Mouse (Mus musculus): ENCODE measurements around the gene Kank4. TPM values are rescaled to one million over a fixed set of nuclear protein-coding genes. Genes with fewer than 3 reads are reported as not detected.
"Not testable (repeated sequence)": the region's sequence is repeated elsewhere in the genome, so short reads cannot be mapped to it uniquely, and the experiment has no call there.

Kank4 gene
- polyA plus RNA-seq, 1 experiment from 2014 or later: 0.52 TPM

- WGBS: 78% methylated on average over 8 of the region's 8 CpGs
- Histone ChIP-seq H3K4me1 (replicated peaks) (peaks cover 1% of the 10 kb centered on the region), H3K36me3 (no peaks in the 10 kb centered on the region), H3K4me2 (no peak overlapping the region), H3K9ac (no peak overlapping the region), H3K27me3 (no peaks in the 10 kb centered on the region), H3K27ac (no peak overlapping the region), H3K4me3 (no peak overlapping the region), H3K9me3 (no peaks in the 10 kb centered on the region)
- no peak for ATAC-seq (ENCODE audit: low FRiP score)
Measured at GRCm38 (mm10) chr4:98845687-98846125, 28.4 kb upstream of the Kank4 start.

GRCm38 (mm10) chr4:98845201-98845600, 27.9 kb upstream of the Kank4 start:
- no peak overlapping the region for H3K27ac ChIP-seq
- 0 out of 2 replicates have a peak, but pooled peaks cover 2% of the 10 kb centered on the region for H3K27me3 ChIP-seq
- H3K4me2 ChIP-seq: no peak overlapping the region
- no peaks in the 10 kb centered on the region for H3K36me3 ChIP-seq
- 84% methylated on average over 4 of the region's 4 CpGs for WGBS
- no peak for ATAC-seq (ENCODE audit: low FRiP score)
- peaks cover 5% of the 10 kb centered on the region for H3K4me1 ChIP-seq (replicated peaks)
- no peaks in the 10 kb centered on the region for H3K9me3 ChIP-seq
- no peak overlapping the region for H3K4me3 ChIP-seq
- no peak overlapping the region for H3K9ac ChIP-seq

- Histone ChIP-seq H3K27me3 (0 out of 2 replicates have a peak, but pooled peaks cover 2% of the 10 kb centered on the region), H3K9ac (no peak overlapping the region), H3K9me3 (no peaks in the 10 kb centered on the region), H3K4me2 (no peak overlapping the region), H3K4me3 (no peak overlapping the region), H3K36me3 (no peaks in the 10 kb centered on the region), H3K4me1 (replicated peaks) (peaks cover 5% of the 10 kb centered on the region), H3K27ac (no peak overlapping the region)
- ATAC-seq (ENCODE audit: low FRiP score): no peak
- WGBS: 83% methylated on average over 7 of the region's 7 CpGs
Measured at GRCm38 (mm10) chr4:98843906-98844597, 26.7 kb upstream of the Kank4 start.

- not testable (repeated sequence) for H3K9me3 ChIP-seq; H3K27me3 ChIP-seq; ATAC-seq (ENCODE audit: low FRiP score); H3K27ac ChIP-seq; H3K4me2 ChIP-seq; H3K4me3 ChIP-seq; H3K4me1 ChIP-seq (replicated peaks); H3K9ac ChIP-seq; H3K36me3 ChIP-seq
- WGBS: 73% methylated on average over 6 of the region's 6 CpGs
Measured at GRCm38 (mm10) chr4:98841251-98841650, 23.9 kb upstream of the Kank4 start.

GRCm38 (mm10) chr4:98840526-98840925, 23.2 kb upstream of the Kank4 start:
- Histone ChIP-seq H3K4me2 (no peak overlapping the region), H3K27ac (no peak overlapping the region), H3K4me1 (replicated peaks) (peaks cover 5% of the 10 kb centered on the region), H3K9ac (no peak overlapping the region), H3K36me3 (no peaks in the 10 kb centered on the region), H3K9me3 (no peaks in the 10 kb centered on the region), H3K27me3 (0 out of 2 replicates have a peak, but pooled peaks cover 6% of the 10 kb centered on the region), H3K4me3 (no peak overlapping the region)
- no peak for ATAC-seq (ENCODE audit: low FRiP score)
- 23% methylated on average over 6 of the region's 6 CpGs for WGBS

GRCm38 (mm10) chr4:98838913-98839312, 21.6 kb upstream of the Kank4 start:
- Histone ChIP-seq H3K4me3 (no peak overlapping the region), H3K27ac (no peak overlapping the region), H3K4me1 (replicated peaks) (peaks cover 5% of the 10 kb centered on the region), H3K27me3 (0 out of 2 replicates have a peak, but pooled peaks cover 6% of the 10 kb centered on the region), H3K9me3 (no peaks in the 10 kb centered on the region), H3K4me2 (no peak overlapping the region), H3K9ac (no peak overlapping the region), H3K36me3 (no peaks in the 10 kb centered on the region)
- 88% methylated on average over 4 of the region's 4 CpGs for WGBS
- ATAC-seq (ENCODE audit: low FRiP score): no peak

- Histone ChIP-seq H3K9me3 (no peaks in the 10 kb centered on the region), H3K27me3 (peaks cover 10% of the 10 kb centered on the region; the same call in 1 of the 2 replicates), H3K27ac (no peak overlapping the region), H3K4me2 (no peak overlapping the region), H3K4me1 (replicated peaks) (peaks cover 5% of the 10 kb centered on the region), H3K9ac (no peak overlapping the region), H3K36me3 (no peaks in the 10 kb centered on the region), H3K4me3 (no peak overlapping the region)
- no peak for ATAC-seq (ENCODE audit: low FRiP score)
- 94% methylated on average over 16 of the region's 16 CpGs for WGBS
Measured at GRCm38 (mm10) chr4:98837715-98838505, 20.6 kb upstream of the Kank4 start.

GRCm38 (mm10) chr4:98836519-98836918, 19.2 kb upstream of the Kank4 start:
- no peak overlapping the region for H3K4me2 ChIP-seq
- no peak for ATAC-seq (ENCODE audit: low FRiP score)
- no peak overlapping the region for H3K4me3 ChIP-seq
- no peaks in the 10 kb centered on the region for H3K9me3 ChIP-seq
- peaks cover 5% of the 10 kb centered on the region for H3K4me1 ChIP-seq (replicated peaks)
- H3K9ac ChIP-seq: no peak overlapping the region
- H3K27me3 ChIP-seq: peaks cover 10% of the 10 kb centered on the region; the same call in 1 of the 2 replicates
- 53% methylated on average over 5 of the region's 5 CpGs for WGBS
- no peak overlapping the region for H3K27ac ChIP-seq
- no peaks in the 10 kb centered on the region for H3K36me3 ChIP-seq

GRCm38 (mm10) chr4:98834782-98835181, 17.4 kb upstream of the Kank4 start:
- Histone ChIP-seq H3K27ac (no peak overlapping the region), H3K4me3 (no peak overlapping the region), H3K9ac (no peak overlapping the region), H3K9me3 (no peaks in the 10 kb centered on the region), H3K4me1 (replicated peaks) (no peaks in the 10 kb centered on the region), H3K36me3 (no peaks in the 10 kb centered on the region), H3K4me2 (no peak overlapping the region), H3K27me3 (peaks cover 8% of the 10 kb centered on the region; the same call in 1 of the 2 replicates)
- ATAC-seq (ENCODE audit: low FRiP score): no peak
- WGBS: 55% methylated on average over 4 of the region's 4 CpGs

GRCm38 (mm10) chr4:98831726-98832125, 14.4 kb upstream of the Kank4 start:
- H3K4me2 ChIP-seq: no peak overlapping the region
- H3K9me3 ChIP-seq: no peaks in the 10 kb centered on the region
- H3K9ac ChIP-seq: no peak overlapping the region
- H3K36me3 ChIP-seq: no peaks in the 10 kb centered on the region
- no peak overlapping the region for H3K4me3 ChIP-seq
- H3K4me1 ChIP-seq (replicated peaks): no peaks in the 10 kb centered on the region
- 74% methylated on average over 1 of the region's 1 CpGs for WGBS
- no peak overlapping the region for H3K27ac ChIP-seq
- ATAC-seq (ENCODE audit: low FRiP score): no peak
- peaks cover 4% of the 10 kb centered on the region; the same call in 1 of the 2 replicates for H3K27me3 ChIP-seq

- Histone ChIP-seq H3K9me3 (no peaks in the 10 kb centered on the region), H3K9ac (no peak overlapping the region), H3K4me3 (no peak overlapping the region), H3K4me2 (no peak overlapping the region), H3K27me3 (0 out of 2 replicates have a peak, but pooled peaks cover 2% of the 10 kb centered on the region), H3K36me3 (no peaks in the 10 kb centered on the region), H3K27ac (no peak overlapping the region), H3K4me1 (replicated peaks) (no peaks in the 10 kb centered on the region; the same call in 1 of the 2 replicates)
- WGBS: 56% methylated on average over 3 of the region's 3 CpGs
- no peak for ATAC-seq (ENCODE audit: low FRiP score)
Measured at GRCm38 (mm10) chr4:98826701-98827100, 9.4 kb upstream of the Kank4 start.

GRCm38 (mm10) chr4:98823740-98824139, 6.4 kb upstream of the Kank4 start, which contains the start of gene I0C0044D17Rik:
Gene I0C0044D17Rik, minus strand, starts transcription at chr4:98823840.
- H3K27ac ChIP-seq; H3K4me1 ChIP-seq (replicated peaks); H3K4me3 ChIP-seq; H3K9ac ChIP-seq; H3K9me3 ChIP-seq; ATAC-seq (ENCODE audit: low FRiP score); H3K36me3 ChIP-seq; H3K4me2 ChIP-seq: not testable (repeated sequence)
- peaks cover 23% of the 10 kb centered on the region for H3K27me3 ChIP-seq
- 90% methylated on average over 1 of the region's 1 CpGs for WGBS

Measured in hindbrain, embryonic 13.5 days (tissue).